Mouse (Mus musculus) megakaryocyte, embryonic 14.5 days (primary cell): ENCODE measurements around the gene Tppp3.

Source experiments
- FLI1 ChIP-seq: IDR thresholded peaks from 2 replicates; pipeline ENCODE4 v1.6.1; 2012; ENCODE audit warnings: low read length, inconsistent platforms, mixed read lengths
- GATA1 ChIP-seq: IDR thresholded peaks from 3 replicates; pipeline ENCODE4 v1.6.1; 2012; ENCODE audit warnings: mixed read lengths, low read length, inconsistent platforms, borderline replicate concordance

- TF ChIP-seq GATA1 (no peak), FLI1 (no peak)
Observed at GRCm38 (mm10) chr8:105481013-105481412, 9.7 kb upstream of the Tppp3 start.
